Mouse (Mus musculus) lung, postnatal 14 days (tissue): ENCODE data around the gene Aaas.

Experiments used
- DNase-seq: peaks from one replicate; pipeline ENCODE4 v3.0.0; 2021

Aaas gene

DNA sequence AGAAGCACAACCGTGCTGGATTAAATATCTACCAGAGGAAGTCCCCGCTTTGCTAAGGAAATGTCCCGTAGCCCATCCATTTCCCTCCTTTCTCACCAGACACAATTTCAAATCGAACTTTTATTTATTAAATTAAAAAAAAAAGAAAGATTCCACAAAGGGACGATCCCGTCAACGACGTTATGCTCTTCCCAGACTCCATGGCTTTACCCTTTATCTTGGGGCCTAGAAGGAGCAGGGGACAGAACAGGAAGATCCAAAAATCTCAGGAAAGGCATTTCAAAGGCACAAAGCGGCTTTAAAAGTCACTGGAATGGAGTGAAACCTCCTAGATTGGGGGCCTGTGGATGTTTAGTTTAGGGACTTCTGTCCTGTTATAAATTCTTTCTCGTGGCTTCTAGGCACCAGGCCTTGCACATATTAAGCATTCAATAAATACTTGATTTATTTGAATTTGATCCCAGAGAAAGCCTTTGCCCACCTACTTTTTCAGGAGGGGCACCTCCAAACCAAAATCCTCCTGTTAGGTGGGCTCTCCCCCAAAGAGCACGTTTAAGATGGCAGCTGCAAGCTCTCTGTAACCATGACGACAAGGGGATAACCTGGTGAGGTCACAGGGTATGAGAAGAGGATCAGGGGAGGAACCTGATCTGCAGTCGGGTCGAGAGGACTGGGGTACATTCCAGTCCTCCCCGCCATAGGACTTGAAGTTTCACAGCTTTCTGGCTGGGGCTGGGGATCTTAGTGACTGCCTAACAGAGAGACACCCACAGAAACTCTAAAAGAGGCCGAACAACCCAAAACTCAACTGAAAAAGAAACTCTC lies 6.1 kb upstream of the Aaas start:
- no peak for DNase-seq

DNA sequence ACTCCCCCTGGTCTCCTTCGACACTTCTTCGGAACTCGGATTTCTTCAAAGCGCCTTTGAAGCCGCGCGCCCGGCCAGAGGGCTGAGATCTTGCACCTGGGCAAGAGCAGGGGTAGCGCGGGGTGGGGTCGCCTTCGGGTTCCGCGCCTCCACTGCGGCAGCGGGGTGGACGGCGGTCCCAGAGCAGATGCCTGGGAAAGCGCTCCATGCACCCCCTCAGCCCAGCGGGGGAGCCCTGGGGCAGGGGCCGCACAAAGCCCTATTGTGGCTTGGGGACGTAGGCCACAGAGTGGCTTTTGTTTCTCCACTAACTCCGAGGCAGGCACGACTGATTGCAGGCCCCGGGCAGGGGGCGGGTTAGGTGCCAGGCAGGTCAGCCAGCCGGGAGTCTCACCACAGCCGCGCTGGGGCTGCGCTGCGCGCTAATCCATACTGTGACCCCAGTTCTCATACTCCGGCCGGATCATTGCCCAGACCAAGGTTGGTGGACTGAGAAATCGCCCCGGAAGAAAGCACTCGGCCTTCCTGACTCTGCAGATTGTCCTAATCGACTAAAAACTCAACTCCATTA lies 5.4 kb upstream of the Aaas start:
- DNase-seq, result peak; percentile 4

DNA sequence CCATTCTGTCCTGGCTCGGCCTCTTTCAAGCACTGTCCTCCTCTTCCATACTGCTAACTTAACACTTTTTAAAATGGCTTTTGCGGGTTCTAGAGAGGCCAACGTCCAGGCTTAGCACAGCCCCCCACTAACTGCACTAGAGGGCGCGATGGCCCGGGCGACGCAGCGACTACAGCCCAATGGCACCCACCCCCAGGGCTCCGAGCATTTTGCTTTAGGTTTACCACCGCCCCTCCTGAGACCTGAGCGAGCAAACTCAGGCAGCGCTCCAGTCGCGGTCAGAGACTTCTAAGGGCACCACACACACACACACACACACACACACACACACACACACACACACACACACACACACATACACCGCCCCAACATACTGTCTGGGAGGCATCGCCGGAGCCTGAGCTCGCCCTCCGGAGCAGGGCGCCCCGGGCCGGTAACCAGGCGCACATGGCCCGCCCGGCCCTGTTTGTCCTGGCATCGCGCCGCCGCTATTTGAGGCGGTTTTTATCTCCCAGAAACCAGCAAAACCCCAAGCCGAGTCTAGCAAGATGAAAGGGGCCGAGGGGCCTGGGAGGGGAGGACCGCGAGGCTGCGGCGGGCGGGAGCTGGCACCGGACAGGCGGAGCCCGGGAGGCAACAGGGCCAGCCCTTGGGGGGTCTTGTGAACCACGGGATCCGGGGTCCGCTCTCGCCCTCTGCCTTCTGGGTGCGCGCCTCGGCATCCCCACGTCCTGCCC lies 4.7 kb upstream of the Aaas start:
- DNase-seq, result peak; percentile 60

DNA sequence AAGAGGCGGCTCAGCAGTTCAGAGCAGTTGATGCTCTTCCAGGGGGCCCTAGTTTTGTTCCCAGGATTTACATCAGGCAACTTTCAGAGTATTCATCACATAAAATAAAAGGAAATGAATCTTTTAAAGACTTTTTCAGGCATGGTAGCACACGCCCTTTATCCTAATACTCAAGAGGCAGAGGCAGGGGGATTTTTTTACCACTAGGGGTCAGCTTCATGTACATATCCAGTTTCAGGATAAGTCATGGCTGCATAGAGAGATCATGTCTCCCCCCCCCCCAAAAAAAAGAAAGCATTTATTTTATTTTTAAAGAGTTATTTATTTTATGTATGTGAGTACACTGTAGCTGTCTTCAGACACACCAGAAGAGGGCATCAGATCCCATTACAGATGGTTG lies 3.4 kb upstream of the Aaas start:
- no peak for DNase-seq

DNA sequence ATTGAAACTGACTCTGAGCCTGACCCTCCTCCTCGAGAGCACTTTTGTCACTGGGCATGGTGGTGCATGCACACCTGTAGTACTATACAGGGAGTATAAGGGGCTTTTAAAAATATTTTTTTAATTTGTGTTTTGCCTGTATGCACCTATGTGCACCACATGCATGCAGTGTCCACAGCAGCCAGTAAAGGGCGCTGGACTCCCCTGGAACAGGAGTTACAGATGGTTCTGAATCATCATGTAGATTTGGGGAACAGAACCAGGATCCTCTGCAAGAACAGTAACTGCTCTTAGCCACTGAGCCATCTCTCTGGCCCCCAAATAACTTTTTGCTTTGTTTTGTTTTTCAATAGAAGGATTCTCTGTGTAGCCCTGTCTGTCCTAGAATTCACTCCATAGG lies 1.6 kb upstream of the Aaas start:
- no peak for DNase-seq

DNA sequence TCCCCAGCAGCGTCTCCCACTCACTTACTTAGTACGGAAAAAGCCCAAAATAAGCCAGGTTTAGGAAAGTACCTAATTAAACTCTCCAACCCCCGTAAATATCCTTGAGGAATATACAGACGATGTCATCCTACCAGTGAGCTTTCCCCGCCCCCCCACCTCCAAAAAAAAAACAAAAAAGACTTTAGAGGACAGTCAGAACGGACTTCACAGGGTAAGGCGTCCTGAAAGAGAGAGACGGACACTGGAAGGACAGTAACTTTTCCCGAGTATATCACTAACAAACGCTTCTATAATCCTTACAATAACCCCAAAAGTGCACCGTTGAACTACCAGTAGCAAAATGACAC lies 346 bp upstream of the Aaas start:
- no peak for DNase-seq

DNA sequence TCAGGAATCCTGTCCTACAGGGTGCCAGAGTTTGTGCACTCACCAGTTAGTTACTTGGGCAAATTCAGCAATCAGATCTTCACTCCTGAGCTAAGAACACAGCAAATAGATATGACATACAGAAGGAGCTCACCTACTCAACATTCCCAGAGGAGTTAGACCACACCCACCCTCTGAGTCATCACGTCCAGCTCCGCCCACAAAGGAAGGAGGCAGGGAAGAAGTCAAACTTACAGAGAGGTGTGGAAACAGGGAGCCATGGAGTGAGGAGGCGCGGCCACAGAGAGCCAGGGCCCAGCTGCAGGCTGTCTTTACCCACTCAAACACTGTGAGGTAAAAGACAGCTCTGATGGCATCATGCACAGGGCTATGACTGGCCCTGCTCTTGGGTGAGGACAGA lies 4.1 kb downstream of the Aaas start:
- DNase-seq, result no peak

DNA sequence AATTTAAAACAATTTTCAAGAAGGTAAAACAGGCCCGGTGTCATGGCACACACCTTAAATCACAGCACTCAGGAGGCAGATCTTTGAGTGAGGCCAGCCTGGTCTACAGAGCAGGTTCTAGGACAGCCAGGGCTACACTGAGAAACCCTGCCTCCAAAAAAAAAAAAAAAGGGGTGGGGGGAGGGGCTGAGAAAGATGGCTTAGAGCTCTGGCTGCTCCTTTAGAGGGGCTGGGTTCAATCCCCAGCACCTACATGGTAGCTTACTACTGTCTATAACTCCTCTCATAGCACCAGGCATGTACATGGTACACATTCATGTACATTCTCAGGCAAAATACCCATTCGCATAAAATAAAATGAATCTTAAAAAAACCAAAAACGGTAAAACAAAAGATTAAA lies 6.1 kb downstream of the Aaas start:
- DNase-seq, result no peak

DNA sequence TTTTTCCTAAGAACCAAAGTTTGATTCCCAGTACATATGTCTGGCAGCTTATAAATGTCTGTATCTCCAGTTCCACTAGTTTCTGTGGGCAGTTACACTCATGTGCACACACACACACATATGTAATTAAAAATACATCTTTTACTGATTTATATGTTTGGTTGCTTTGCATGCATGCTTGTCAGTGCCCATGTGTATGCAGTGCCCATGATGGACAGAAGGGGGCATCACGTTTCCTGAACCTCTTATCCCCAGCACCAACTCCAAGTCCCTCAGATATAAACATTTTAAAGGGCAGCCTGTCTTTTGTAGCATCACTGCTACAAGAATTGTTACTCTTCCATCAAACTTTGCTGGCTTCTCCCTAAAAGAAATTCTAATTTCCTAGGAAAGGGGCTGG lies 9.0 kb downstream of the Aaas start:
- DNase-seq, result peak; percentile 66

DNA sequence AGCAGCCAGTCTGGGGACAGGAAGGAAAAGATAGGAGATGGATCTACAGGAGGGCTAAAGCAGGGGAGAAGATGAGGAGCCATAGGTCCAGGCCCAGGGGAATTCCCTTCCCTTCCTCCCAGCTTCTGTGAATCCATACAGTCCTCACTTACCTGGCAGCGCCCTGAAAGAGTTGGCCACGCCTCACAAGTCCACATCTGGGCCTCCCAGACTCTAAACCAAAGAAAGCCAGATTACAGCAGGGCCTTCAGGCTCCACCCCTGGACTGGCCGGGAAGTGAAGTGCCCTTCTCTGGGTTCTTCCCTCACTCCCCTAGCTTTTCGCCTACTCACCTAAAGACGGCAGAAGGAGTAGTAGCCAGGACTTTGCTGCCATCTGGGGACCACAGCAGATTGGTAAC lies 11.0 kb downstream of the Aaas start:
- DNase-seq, result no peak

DNA sequence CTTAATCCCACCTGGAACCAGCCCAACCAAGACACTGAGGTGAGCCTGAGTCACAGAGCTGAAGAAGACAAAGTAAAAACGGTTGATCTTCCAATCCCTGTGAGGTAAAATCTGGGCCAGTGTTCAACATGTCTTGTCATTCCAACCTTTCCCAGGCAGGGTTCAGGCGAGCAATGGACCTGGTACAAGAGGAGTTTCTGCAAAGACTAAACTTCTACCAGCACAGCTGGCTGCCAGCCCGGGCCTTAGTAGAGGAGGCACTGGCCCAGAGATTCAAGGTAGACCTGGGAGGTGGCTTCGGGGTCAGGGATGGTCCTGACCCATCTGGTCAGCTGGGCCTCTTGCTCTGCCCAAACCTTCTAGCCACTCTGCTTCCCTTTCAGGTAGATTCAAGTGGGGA lies 13.6 kb downstream of the Aaas start:
- DNase-seq, result no peak

DNA sequence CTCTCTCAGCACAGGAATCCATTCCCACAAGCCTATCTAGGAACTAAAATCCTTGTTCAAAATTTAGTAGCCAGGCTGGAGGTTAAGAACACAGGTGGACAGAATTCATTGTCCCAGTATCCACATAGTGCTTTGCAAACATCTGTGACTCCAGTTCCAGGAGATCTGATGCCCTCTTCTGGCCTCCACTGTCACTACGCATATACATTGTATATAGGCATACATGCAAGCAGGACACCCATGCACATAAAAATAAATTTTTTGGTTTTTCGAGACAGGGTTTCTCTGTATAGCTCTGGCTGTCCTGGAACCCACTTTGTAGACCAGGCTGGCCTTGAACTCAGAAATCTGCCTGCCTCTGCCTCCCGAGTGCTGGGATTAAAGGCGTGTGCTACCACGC lies 14.6 kb downstream of the Aaas start:
- DNase-seq, result peak; percentile 25

DNA sequence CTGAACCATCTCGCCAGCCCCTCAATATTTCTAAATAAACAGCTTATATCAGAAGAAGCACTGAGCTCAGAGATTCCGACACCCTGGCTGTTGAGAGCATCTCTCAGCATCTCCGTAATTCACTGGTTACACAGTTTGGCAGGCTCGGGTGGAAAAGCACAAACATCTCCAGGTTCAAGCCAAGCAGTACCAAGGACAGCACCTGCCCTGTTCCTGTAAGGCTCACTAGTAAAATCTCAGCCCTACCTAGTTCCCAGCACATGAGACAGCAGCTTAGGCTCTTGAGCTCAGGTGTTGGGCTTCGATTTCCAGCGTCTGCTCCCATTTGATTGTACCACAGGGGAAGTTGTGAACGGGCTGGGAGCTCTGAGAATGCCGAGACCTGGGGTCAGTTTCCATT lies 15.3 kb downstream of the Aaas start:
- DNase-seq, result no peak

DNA sequence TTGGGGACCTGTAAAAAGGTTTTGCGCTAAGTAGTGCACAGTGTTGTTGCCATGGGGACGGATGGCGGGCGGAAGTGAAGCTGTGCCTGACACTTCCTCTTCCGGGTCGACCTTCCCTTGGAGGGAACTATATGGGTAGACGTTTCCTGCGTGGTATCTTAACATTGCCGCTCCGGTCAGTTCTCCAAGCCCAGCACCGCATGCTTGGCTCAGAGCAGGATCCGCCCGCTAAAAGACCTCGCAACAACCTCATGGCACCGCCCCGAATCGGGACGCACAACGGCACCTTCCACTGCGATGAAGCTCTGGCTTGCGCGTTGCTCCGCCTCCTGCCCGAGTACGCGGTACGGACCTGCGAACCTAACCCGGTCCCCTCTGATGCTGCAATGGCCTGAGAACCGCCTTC lies 19.0 kb downstream of the Aaas start, which contains the start of gene Myg1:
Gene Myg1 (plus strand): TSS at position 100 of the 406 bp plus-strand sequence.
- peak; percentile 84 for DNase-seq

DNA sequence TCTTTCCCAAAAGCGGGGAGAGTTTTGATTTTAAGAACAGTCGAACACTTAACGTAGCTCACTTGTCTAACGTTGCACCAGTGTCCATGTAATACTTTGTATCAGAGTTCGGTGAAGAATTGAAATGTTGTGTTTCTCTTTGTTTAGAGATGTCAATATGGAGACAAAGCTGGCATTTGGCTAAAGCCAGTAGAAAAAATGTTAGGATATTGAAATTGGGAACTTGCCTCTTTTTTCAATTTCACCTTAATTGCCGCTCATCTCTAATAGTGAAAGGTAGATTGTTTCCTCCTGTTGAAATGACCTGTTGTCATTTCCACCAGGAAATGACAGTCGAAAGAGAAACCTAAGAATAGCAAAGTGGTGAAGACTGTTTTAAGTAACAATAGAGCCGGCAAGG lies 23.7 kb downstream of the Aaas start:
- no peak for DNase-seq

DNA sequence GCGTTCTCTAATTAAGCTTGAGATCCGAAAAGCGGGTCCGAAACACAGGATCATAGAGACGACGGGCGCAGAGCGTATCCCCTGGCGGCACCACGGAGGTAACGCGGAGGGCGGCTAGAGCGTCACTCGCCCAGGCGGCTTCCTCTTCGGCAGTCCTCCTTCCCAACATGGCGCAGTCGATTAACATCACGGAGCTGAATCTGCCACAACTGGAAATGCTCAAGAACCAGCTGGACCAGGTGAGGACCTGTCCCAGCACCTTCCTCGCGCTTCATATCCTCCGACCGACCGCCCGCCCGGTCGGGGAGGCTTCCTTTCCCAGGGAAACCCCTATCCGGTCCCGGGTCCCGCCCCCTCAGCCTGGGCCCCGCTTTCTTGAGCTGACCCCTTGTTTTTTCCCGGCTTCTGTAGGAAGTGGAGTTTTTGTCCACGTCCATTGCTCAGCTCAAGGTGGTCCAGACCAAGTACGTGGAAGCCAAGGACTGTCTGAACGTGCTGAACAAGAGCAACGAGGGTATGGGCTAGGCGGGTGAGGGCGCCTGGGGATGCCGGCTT lies 24.5 kb downstream of the Aaas start, which contains the start of gene Pfdn5:
Gene Pfdn5 (plus strand): TSS at position 95 of the 555 bp plus-strand sequence.
- peak; percentile 88 for DNase-seq

DNA sequence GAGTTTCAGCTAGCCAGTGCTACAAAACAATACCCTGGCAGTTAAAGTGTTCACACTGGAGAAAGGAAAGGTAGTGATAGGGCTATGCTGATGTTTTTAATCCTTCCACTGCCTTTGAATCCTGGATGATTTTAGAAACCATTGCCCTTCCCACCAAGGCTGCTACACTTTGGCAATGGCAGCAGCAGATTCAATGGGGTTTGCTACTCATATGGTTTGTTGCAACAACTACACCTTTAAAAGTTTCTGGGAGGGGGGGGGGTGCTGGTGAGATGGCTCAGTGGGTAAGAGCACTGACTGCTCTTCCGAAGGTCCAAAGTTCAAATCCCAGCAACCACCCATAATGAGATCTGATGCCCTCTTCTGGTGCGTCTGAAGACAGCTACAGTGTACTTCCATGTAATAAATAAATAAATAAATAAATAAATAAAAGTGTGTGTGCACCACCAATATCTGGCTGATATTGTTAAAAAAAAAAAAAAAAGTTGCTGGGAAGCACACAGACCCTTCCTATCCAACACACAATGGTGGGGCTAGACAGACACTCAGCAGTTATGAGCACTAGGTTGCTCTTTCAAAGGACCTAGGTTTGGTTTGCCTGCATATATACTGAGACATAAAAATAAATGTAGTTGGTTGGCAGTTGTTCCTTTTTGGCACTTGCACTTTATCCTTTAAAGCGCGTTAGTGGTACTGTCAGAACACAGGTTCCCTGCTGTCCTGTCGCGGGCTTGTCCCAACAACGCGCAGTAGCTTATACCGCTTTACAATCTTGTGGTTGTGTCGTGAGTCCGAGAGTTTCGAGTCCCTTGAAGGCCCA lies 25.7 kb downstream of the Aaas start:
- DNase-seq, result no peak

DNA sequence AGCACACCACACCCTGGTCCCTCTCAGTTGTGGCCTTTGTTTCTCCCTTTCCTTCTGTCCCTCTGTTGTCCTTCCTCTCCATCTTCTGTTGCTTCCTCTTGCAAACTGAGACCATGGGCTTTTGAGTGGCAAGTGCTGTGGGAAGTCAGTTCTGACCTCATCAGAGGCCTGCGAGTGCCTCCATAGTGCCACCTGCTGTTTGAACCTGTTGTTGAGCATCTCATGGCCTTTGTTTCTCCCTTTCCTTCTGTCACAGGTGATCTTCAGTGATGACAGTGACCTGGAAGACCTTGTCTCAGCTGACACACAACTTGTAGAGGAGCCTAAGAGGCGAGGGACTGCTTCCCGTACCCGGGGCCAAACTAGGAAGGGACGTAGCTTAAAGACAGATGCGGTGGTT lies 34.3 kb downstream of the Aaas start:
- peak; percentile 82 for DNase-seq

DNA sequence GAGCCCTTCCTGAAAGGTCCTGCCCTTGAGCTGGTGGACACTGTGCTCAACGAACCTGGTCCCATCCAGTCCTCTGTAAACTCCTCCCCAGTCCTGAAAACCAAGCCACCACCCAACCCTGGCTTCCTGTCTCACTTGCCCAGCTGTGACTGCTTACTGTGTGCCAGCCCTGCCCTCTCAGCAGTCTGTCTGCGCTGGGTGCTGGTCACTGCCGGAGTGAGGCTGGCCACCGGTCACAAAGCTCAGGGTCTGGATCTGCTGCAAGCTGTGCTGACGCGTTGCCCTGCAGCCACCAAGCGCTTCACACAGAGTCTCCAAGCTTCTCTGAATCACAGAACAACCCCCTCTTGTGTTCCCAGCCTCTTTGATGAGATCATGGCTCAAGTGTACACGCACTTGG lies 35.3 kb downstream of the Aaas start:
- DNase-seq, result peak; percentile 14

DNA sequence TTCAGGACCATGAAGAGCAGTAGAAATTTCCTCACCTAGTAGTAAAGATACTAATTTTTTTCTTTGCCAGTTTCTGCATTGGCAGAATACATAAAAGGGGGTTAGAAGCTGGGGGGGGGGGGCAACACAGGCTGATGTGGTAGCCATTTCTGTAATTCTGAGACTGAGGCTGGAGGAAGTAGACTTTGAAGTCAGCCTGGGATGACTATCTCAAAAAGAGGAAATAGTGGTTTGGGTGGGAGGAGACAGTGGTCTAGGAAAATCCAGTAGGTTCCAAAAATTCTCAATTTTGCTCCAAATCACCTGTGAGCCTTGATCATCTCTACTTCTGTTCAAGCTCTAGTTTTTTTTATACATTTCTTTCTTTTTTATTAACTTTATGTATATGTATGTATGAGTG lies 39.1 kb downstream of the Aaas start:
- DNase-seq, result no peak

DNA sequence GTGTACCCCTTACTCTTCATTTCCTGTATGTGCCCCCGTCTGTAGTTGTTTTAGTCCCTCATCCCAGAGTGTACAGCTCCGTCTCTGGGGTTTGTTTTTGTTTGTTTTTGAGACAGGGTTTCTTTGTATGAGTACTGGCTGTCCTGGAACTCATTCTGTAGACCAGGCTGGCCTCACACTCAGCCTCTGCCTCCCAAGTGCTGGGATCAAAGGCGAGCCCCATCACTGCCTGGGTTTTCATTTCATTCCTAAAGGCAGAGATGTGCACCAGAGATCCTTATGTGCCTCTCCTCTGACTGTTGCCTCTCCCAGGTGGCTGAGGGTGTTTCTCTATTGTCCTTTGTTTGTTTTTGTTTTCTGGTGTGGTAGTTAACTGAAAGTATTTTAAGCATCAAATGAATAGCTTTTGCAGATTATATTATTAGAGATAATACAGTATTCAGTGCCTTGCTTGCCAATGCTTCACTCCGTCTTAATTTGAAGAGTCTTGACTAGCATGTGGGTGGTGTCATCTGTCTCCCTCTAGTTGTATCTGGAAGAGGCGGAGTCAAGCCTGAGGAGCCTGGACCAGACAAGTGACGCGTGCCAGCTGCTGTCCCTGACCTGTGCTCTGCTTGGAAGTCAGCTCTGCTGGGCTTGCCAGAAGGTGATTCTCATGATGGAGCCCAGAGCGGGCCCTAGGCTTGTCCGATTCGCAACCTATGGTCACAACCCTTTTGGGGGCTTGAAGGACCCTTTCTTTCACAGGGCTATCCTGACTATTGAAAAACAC lies 40.3 kb downstream of the Aaas start:
- DNase-seq, result peak; percentile 67

DNA sequence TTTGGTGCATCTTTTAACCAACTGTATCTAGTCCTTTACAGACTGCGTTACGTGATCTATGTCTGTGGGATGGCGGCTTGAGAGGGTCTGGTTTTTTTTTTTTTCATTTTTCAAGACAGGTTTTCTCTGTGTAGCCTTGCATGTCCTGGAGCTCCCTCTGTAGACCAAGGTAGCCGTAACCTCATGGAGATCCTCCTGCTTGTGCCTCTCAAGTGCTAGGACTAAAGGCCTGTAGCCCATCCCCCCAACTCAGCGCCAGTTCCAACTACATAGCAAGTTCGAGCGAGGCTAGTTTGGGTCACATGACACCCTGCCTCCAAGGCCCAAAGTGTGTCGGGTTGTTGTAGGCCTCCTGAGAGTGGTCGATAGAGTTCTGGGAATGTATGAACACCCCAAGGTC lies 41.9 kb downstream of the Aaas start:
- no peak for DNase-seq
